Mouse (Mus musculus): Measurements from ENCODE around the gene Trim30b. TPM values are rescaled to one million over a fixed set of nuclear protein-coding genes. Genes with fewer than 3 reads are reported as not detected.
"Not testable (repeated sequence)": the region's sequence is repeated elsewhere in the genome, so short reads cannot be mapped to it uniquely, and the experiment has no call there.

Gene Trim30b
- polyA plus RNA-seq, 1 experiment, result 0.09 TPM

GRCm38 (mm10) chr7:104352717-104353599 is 16.7 kb downstream of the Trim30b start, which contains the start of gene Trim12c:
Trim12c (minus strand) TSS chr7:104353362.
- H3K27me3 ChIP-seq (ENCODE audit: control insufficient read depth, insufficient read depth, low read length), result no peaks in the 10 kb centered on the region
- peak within 1 kb of the TSS; percentile 89 for H3K27ac ChIP-seq (ENCODE audit: insufficient read depth, low read depth, low read length)
- under 1% methylated on average over 14 of the region's 14 CpGs for whole genome bisulfite sequencing
- no peaks in the 10 kb centered on the region for H3K36me3 ChIP-seq (ENCODE audit: control insufficient read depth, insufficient read depth, low read length)
- TF ChIP-seq CTCF (IDR thresholded peaks at IDR 0.05; ENCODE audit: extremely low read depth, insufficient read length, insufficient replicate concordance, low read depth, low read length) (no peak), POLR2A (IDR thresholded peaks at IDR 0.05; ENCODE audit: low read depth, low read length) (peak; percentile 37; the same call in 1 of the 2 replicates)
- H3K4me3 ChIP-seq (ENCODE audit: low read depth, low read length), result peak within 1 kb of the TSS; percentile 56
- H3K4me1 ChIP-seq (ENCODE audit: control insufficient read depth, insufficient read depth, insufficient read length, low read length), result peaks cover 6% of the 10 kb centered on the region; the same call in 1 of the 2 replicates

GRCm38 (mm10) chr7:104348043-104348442 is 21.6 kb downstream of the Trim30b start:
- H3K4me1 ChIP-seq (ENCODE audit: control insufficient read depth, insufficient read depth, insufficient read length, low read length); H3K27me3 ChIP-seq (ENCODE audit: control insufficient read depth, insufficient read depth, low read length); H3K4me3 ChIP-seq (ENCODE audit: low read depth, low read length): not testable (repeated sequence)
- H3K27ac ChIP-seq (ENCODE audit: insufficient read depth, low read depth, low read length), result peak overlapping the region; percentile 77
- H3K36me3 ChIP-seq (ENCODE audit: control insufficient read depth, insufficient read depth, low read length), result peaks cover 11% of the 10 kb centered on the region
- WGBS, result 35% methylated on average over 4 of the region's 4 CpGs

DNA sequence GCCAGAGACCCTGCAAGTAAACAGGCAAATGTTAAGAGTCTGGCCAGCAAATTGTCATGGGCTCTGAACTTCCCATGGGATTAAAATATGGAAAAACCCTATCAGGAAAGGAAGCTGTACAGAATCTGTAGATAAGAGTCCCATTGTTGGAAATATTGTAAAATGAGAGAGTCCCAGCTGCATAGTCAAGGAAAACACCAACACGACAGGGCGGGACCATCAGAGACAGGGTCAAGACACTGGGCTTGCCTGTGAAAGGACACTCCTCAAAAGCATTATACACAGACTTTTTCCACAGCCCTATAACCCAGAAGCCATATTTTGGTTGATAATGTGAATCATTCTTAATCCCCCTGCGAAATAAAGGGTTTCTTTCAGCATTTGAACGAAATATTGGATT is 28.9 kb downstream of the Trim30b start:
- H3K36me3 ChIP-seq (ENCODE audit: control insufficient read depth, insufficient read depth, low read length), result peaks cover 10% of the 10 kb centered on the region; the same call in 1 of the 2 replicates
- not testable (repeated sequence) for H3K4me1 ChIP-seq (ENCODE audit: control insufficient read depth, insufficient read depth, insufficient read length, low read length); H3K27ac ChIP-seq (ENCODE audit: insufficient read depth, low read depth, low read length); H3K4me3 ChIP-seq (ENCODE audit: low read depth, low read length); H3K27me3 ChIP-seq (ENCODE audit: control insufficient read depth, insufficient read depth, low read length)
- WGBS, result 92% methylated on average over 4 of the region's 4 CpGs

- not testable (repeated sequence) for H3K4me1 ChIP-seq (ENCODE audit: control insufficient read depth, insufficient read depth, insufficient read length, low read length); H3K4me3 ChIP-seq (ENCODE audit: low read depth, low read length); H3K27ac ChIP-seq (ENCODE audit: insufficient read depth, low read depth, low read length); H3K36me3 ChIP-seq (ENCODE audit: control insufficient read depth, insufficient read depth, low read length); H3K27me3 ChIP-seq (ENCODE audit: control insufficient read depth, insufficient read depth, low read length)
- WGBS, result 74% methylated on average over 3 of the region's 3 CpGs
Observed at GRCm38 (mm10) chr7:104335547-104335946, 34.1 kb downstream of the Trim30b start.

GRCm38 (mm10) chr7:104329171-104329570 is 40.5 kb downstream of the Trim30b start, which contains the start of gene Trim34b:
Trim34b (plus strand) TSS chr7:104329471.
- H3K27ac ChIP-seq (ENCODE audit: insufficient read depth, low read depth, low read length); H3K27me3 ChIP-seq (ENCODE audit: control insufficient read depth, insufficient read depth, low read length); H3K36me3 ChIP-seq (ENCODE audit: control insufficient read depth, insufficient read depth, low read length); H3K4me1 ChIP-seq (ENCODE audit: control insufficient read depth, insufficient read depth, insufficient read length, low read length); H3K4me3 ChIP-seq (ENCODE audit: low read depth, low read length): not testable (repeated sequence)
- WGBS, result 95% methylated on average over 2 of the region's 2 CpGs

DNA sequence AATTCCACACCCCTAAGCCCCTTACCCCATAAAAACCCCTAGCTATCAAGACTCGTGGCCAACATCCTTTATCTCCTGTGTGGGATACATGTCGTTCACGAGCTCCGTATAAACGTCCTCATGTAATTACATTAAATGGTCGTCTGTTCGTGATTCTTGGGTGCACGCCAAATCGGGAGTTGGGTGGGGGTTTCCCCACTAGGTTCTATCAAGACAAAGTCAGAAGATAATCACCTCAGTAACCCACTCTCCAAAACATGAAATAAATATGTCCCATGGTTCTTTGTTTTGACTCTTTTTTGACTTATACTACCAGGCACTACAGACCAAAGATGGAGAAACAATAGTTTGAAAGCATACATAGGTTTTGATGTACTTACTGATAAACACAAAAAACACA is 47.7 kb downstream of the Trim30b start:
- 39% methylated on average over 9 of the region's 9 CpGs for WGBS
- H3K4me3 ChIP-seq (ENCODE audit: low read depth, low read length), result no peak overlapping the region
- TF ChIP-seq POLR2A (IDR thresholded peaks at IDR 0.05; ENCODE audit: low read depth, low read length), result no peak
- no peak for TF ChIP-seq CTCF (IDR thresholded peaks at IDR 0.05; ENCODE audit: extremely low read depth, insufficient read length, insufficient replicate concordance, low read depth, low read length)
- no peaks in the 10 kb centered on the region for H3K36me3 ChIP-seq (ENCODE audit: control insufficient read depth, insufficient read depth, low read length)
- no peaks in the 10 kb centered on the region; the same call in 1 of the 2 replicates for H3K27me3 ChIP-seq (ENCODE audit: control insufficient read depth, insufficient read depth, low read length)
- no peak overlapping the region for H3K27ac ChIP-seq (ENCODE audit: insufficient read depth, low read depth, low read length)
- no peaks in the 10 kb centered on the region for H3K4me1 ChIP-seq (ENCODE audit: control insufficient read depth, insufficient read depth, insufficient read length, low read length)

DNA sequence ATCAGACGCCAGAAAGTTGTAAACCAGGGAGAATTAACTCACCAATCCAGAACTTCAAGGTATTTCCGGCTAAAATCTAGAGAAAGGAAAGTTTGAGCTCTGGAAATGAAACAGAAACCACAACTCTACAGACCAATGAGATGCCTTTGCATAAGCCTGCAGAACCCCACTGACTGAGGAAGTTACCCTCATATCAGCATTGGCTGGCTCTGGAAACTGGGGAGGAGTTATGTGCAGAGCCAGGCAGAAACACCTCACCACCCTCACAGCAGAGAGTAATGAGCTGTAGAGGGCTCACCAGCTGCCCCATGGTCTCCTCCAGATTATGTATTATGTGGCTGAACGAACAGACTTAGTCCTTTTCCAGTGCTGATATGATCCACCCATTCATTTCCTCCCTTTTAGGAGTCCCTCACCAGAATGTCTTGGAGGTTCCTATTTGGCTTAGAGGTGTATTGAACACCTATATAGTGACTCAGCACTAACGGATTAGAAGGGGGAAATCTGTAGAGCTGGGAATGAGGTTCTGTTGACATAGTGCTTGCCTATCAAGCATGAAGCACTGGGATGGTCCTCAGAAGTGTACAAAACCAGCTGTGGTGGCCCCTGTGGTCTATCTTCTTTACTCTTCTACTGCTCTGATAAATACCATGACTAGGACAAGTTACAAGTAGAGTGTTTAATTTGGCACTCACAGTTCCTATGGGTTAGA is 54.2 kb downstream of the Trim30b start, which contains the start of gene Trim12a:
Trim12a (minus strand) TSS at position 98 of the 712 bp plus-strand sequence.
- Histone ChIP-seq H3K4me3 (ENCODE audit: low read depth, low read length) (peak within 1 kb of the TSS; percentile 86), H3K27ac (ENCODE audit: insufficient read depth, low read depth, low read length) (peak within 1 kb of the TSS; percentile 97)
- not testable (repeated sequence) for H3K36me3 ChIP-seq (ENCODE audit: control insufficient read depth, insufficient read depth, low read length); H3K27me3 ChIP-seq (ENCODE audit: control insufficient read depth, insufficient read depth, low read length); H3K4me1 ChIP-seq (ENCODE audit: control insufficient read depth, insufficient read depth, insufficient read length, low read length)
- WGBS, result 7% methylated on average over 4 of the region's 4 CpGs

Measured in small intestine, adult 2 months (tissue).